Mouse (Mus musculus) kidney, adult 11 months (tissue): ENCODE measurements around the gene Cox19.
"Not testable (repeated sequence)": the region's sequence is repeated elsewhere in the genome, so short reads cannot be mapped to it uniquely, and the experiment has no call there.

Experiments used
- DNase-seq: peaks from one replicate; pipeline ENCODE4 v3.0.0; 2022

The Cox19 gene

GRCm38 (mm10) chr5:139359244-139359643, 8.0 kb upstream of the Cox19 start:
- no peak for DNase-seq

DNA sequence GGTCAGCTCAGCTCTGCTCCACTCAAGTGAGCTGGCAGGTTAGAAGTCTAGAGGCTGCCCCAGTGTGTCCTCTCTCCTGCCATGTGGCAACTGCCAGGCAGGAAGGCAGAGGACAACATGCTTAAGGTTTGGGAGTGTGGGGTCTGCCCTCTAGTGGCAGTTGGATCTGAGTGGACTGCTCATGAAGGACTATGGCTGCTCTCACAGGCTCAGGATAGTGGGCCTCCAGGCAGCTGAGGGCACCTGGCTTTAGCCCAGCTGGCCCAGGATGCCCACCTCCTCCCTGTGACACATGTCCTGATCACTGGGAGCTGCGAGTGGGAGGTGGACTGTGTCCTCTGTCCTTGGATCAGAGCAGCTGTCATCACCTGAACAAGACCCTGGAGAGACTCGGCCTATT, 7.4 kb upstream of the Cox19 start:
- DNase-seq = peak; percentile 63

DNA sequence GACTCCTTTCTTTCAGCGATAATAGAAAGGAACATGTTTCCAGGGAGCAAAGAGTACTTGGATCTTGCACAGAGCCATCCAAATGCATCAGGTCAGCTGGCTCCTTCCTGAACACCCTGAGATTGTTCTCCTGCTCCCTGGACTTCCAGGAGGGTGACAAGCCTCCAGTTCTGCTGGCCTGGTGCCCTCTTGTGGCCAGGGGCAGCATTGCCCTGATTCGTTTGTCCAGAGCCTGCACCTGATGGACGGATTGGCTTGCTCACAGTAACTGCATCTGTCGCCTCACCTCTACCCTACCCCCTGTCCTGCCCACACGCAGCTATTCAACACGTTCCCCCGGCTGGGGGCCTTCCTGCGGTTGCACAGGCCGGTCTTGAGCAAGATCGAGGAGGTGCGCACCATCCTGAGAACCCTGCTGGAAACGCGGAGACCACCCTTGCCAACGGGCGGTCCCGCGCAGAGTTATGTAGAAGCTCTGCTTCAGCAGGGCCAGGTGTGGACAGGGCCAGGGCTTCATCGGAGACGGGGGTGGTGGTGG, 4.1 kb upstream of the Cox19 start:
- peak; percentile 82 for DNase-seq

DNA sequence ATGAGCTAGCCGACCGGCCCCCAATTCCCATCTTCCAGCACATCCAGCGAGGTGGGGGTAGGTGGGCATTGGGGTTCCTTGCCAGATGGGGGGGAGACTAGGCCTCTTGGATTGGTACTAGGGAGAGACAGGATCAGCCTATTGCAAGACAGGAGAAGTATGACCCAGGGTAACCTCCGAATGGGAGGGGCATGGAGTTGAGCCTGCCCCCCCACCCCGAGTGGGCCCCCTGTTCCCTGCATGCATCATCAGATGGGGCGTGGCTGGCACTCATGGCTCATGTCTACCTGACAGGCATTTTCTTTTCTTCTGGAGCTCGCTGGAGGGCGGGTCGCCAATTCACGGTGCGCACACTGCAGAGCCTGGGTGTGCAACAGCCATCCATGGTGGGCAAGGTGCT, 2.7 kb upstream of the Cox19 start:
- no peak for DNase-seq

DNA sequence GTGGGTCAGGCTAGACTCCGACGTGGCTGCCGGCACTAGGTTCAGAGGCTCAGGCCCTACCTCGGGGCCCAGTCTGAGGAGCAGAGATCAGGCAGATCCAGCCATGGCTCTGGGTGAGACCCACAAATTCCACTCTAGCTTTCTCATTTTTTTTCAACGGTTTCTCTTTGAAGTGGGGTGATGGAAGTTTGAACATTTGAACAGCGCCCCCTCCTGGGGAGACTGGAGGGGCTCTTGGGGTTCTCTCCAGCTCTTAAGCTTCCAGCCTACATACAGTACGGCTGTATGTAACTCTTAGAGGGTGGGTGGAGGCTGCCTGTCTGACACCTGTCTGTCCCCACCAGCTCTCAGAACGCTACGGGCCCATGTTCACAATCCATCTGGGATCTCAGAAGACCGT, 2.3 kb upstream of the Cox19 start:
- no peak for DNase-seq

DNA sequence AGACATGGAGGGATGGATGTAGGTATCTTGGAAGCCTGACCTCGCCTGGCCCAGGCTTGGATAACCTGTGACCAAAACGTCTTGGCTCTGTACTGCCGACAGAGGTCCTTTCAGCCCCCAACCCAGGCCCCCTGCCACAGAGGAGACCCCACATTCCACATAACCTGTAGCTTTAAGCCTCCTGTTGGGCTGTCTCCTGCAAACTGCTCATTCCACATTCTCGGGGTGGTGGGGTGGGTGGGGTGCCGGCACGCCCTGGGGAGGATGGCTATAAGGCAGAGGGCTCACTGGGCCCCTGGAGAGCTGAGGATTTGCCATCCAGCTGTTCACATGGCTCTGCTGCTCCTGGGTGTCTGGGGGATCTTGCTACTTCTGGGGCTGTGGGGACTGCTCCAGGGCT, 1.1 kb upstream of the Cox19 start, which contains the start of gene Cyp2w1:
Cyp2w1 (plus strand) TSS at position 301 of the 400 bp plus-strand sequence.
- no peak for DNase-seq

GRCm38 (mm10) chr5:139351628-139352027, 410 bp upstream of the Cox19 start:
- DNase-seq = no peak

DNA sequence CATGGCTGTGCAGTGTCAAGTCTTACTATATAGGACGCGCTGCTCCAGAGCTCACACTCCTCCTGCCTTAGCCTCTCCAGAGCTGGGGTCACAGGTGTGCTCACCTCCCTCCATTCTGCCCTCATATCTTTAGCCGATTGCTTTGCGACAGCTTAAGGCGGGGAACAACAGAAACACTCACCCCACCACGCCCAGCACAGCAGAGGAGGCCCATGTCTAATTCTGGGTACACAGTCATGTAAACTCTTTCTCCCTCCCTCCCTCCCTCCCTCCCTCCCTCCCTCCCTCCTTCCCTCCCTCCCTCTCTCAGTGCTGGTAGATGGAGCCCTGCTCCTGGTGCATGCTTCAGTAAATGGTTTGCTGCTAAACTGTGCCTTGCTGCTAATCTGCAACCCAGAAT, 1.5 kb downstream of the Cox19 start:
- no peak for DNase-seq

DNA sequence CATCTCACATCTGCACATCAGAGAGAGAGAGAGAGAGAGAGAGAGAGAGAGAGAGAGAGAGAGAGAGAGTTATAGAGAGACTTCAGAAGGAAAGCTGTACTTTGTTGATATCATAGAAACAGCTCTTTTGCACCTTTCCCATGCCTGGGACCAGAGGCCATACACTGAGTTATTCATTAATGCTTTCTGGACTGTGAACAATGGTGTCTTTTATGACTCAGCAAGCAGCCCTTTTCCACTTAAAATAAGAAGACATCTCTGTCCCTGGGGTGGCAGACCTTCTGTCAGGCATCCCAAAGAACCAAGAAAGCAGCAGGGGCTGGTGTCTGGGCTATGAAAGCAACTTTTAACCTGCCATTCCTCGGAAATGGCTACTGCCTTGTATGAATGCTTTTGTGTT, 4.0 kb downstream of the Cox19 start:
- peak; percentile 47 for DNase-seq

DNA sequence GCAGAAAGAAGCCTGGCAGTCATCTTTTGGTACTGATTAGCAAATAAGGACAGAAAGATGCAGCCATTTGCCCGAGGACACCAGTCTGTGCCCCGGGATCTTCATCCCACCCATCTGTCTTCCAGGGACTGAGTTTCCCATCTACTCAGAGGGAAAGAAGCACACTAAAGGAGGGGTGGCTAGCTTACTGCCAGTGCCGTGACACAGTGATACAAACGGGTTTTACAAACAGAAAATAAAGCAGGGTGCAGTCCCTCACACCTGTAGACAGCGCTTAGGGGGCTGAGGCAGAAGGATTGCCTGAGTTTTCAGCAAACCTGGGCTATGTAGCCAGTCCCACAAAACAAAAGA, 5.9 kb downstream of the Cox19 start:
- no peak for DNase-seq

- DNase-seq = peak; percentile 94
Measured at GRCm38 (mm10) chr5:139344687-139345363, 6.4 kb downstream of the Cox19 start.

GRCm38 (mm10) chr5:139344021-139344686, 7.1 kb downstream of the Cox19 start:
- peak; percentile 65 for DNase-seq

DNA sequence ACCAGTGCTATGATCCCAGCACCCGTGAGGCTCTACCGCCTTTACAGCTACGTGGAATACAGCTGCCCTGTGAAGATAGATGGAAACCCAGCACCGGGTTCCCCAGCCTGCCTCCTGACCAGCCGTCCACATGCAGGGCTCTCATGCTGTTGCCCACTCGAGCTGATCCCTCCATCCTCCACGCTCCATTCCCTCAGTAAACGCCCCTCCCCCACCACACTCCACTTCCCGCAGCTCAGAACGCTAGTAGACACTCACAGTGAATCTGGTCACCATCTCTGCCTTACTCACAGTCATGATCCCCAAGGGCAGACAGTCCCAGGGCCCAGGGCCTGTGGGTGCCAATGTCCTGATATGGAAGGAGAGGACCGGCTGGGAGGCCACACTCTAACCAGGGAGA, 12.3 kb downstream of the Cox19 start:
- no peak for DNase-seq

GRCm38 (mm10) chr5:139338403-139338802, 12.8 kb downstream of the Cox19 start:
- DNase-seq = peak; percentile 66

GRCm38 (mm10) chr5:139337826-139338370, 13.3 kb downstream of the Cox19 start:
- no peak for DNase-seq

DNA sequence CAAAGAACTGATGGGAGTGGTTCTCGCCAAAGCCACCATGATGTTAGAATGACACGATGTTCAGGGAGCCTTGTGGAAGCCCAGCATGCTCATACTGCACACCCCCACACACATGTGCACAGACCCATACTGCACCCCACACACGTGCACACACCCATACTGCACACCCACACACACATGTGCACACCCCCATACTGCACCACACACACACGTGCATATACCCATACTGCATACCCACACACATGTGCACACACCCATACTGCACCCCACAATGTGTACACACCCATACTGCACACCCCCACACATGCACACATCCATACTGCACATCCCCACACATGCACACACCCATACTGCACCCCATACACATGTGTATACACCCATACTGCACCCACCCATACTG, 15.6 kb downstream of the Cox19 start:
- DNase-seq = no peak

DNA sequence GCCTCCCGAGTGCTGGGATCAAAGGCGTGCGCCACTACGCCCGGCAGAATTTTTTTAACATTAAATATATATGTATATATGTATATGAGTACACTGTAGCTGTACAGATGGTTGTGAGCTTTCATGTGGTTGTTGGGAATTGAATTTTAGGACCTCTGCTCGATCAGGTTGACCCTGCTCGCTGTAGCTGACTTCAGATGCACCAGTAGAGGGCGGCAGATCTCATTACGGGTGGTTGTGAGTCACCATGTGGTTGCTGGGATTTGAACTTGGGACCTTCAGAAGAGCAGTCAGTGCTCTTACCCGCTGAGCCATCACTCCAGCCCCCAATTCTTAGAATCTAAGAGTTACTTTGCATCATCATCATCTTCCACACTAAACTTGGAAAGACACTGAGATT, 16.8 kb downstream of the Cox19 start:
- not testable (repeated sequence) for DNase-seq

GRCm38 (mm10) chr5:139333301-139334013, 17.8 kb downstream of the Cox19 start:
- DNase-seq = peak; percentile 70

GRCm38 (mm10) chr5:139332590-139333272, 18.5 kb downstream of the Cox19 start:
- no peak for DNase-seq

GRCm38 (mm10) chr5:139331742-139332141, 19.5 kb downstream of the Cox19 start:
- peak; percentile 81 for DNase-seq

- no peak for DNase-seq
Measured at GRCm38 (mm10) chr5:139330766-139331165, 20.5 kb downstream of the Cox19 start.

DNA sequence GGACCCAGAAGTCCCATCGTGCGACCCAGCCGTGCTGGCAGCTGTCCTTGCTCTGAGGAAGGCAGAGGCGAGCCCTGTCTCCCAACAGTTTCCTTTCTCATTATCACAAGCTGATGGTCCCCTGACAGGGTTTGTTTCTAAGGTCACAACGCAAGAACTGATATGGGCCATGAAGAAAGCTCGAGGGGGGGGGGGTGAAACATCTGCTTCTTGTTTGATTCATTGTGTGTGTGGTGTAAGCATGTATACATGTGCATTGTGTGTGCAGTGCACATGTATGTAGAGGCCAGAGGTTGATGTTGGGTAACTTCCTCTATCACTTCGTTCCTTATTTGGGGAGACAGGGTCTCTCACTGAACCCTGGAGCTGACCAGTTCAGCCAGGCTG, 23.6 kb downstream of the Cox19 start:
- DNase-seq = no peak
